Mouse (Mus musculus) neural tube, embryonic 14.5 days (tissue): ENCODE measurements around the gene Alk. TPM values are rescaled to one million over a fixed set of nuclear protein-coding genes. Genes with fewer than 3 reads are reported as not detected.

Experiments used
- ATAC-seq: fragments of 200-750 bp; cut with Nextera tagmentation; 2 replicates; pipeline ENCODE4 v1.8.0; 2017; ENCODE audit warnings: low read depth, mild to moderate bottlenecking, moderate TSS enrichment, moderate library complexity
- H3K27ac ChIP-seq: fragments of 300-500 bp; sonication (generic); 2 replicates; pipeline ENCODE4 v1.5.1; 2014; ENCODE audit warnings: low read depth, mild to moderate bottlenecking, control low read depth, low read length, moderate library complexity, mixed read lengths
- H3K27me3 ChIP-seq: fragments of 300-500 bp; sonication (generic); 2 replicates; pipeline ENCODE4 v1.6.1; 2014; ENCODE audit warnings: low read length; ENCODE audit not compliant: control insufficient read depth, insufficient read depth
- H3K36me3 ChIP-seq: fragments of 300-500 bp; sonication (generic); 2 replicates; pipeline ENCODE4 v1.6.1; 2014; ENCODE audit warnings: low read length, mixed read lengths; ENCODE audit not compliant: control insufficient read depth, insufficient read depth
- H3K4me1 ChIP-seq: fragments of 300-500 bp; sonication (generic); 2 replicates; pipeline ENCODE4 v1.6.1; 2014; ENCODE audit warnings: low read length; ENCODE audit not compliant: control insufficient read depth, insufficient read depth
- H3K4me2 ChIP-seq: fragments of 300-500 bp; sonication (generic); 2 replicates; pipeline ENCODE4 v1.6.1; 2014; ENCODE audit warnings: mild to moderate bottlenecking, low read depth, low read length, control low read depth
- H3K4me3 ChIP-seq: fragments of 300-500 bp; sonication (generic); 2 replicates; pipeline ENCODE4 v1.5.1; 2014; ENCODE audit warnings: low read depth, low read length, control low read depth, mixed read lengths
- H3K9ac ChIP-seq: fragments of 300-500 bp; sonication (generic); replicated peaks from 2 replicates; pipeline ENCODE4 v1.6.1; 2014; ENCODE audit warnings: low read depth, mild to moderate bottlenecking, control low read depth, low read length, mixed read lengths
- H3K9me3 ChIP-seq: fragments of 300-500 bp; sonication (generic); 2 replicates; pipeline ENCODE4 v1.6.1; 2016; ENCODE audit warnings: low read length; ENCODE audit not compliant: control insufficient read depth
- WGBS: fragments of 180-500 bp; shearing (Covaris S2); extraction: QIAGEN DNeasy Blood & Tissue Kit; methylation state at CpG from one replicate; pipeline ENCODE4 v1.1.7; 2014; 5-methylcytosine and 5-hydroxymethylcytosine counted together
- polyA plus RNA-seq: library from polyadenylated mRNA; unstranded; fragments of >200 nt; fragmentation: Nextera tagmentation; extraction: Ambion mirVana; gene quantifications from 2 replicates; pipeline ENCODE4 v1.2.1, GENCODE M21; 2014

The Alk gene
- polyA plus RNA-seq, 1 experiment from 2014 or later = 5.2 TPM

DNA sequence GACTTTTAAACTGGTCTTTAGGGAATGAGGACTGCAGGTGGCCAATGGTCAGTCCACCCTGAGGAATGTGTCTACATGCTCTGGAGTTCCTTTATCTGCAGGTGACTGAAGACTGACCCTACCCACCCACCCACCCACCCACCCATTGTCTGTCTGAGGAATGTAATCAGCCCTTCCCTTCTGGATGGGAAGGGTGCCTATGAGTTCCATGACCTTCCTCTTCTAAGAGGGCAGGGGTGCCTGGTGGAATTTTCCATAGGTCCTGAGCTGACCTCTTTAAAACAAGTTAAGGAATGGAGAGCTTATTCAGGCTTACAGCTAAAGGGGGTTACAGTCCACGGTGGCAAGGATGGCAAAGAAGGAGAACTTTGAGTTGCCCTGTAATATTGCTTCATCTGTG lies 43.7 kb downstream of the Alk start:
- Histone ChIP-seq H3K27me3 (no peaks in the 10 kb centered on the region), H3K27ac (no peak overlapping the region), H3K9me3 (no peaks in the 10 kb centered on the region), H3K4me3 (no peak overlapping the region), H3K4me1 (no peaks in the 10 kb centered on the region), H3K36me3 (no peaks in the 10 kb centered on the region), H3K4me2 (no peak overlapping the region), H3K9ac (no peak overlapping the region)
- WGBS = 89% methylated on average over 1 of the region's 1 CpGs
- no peak for ATAC-seq

- H3K9ac ChIP-seq = no peak overlapping the region
- H3K9me3 ChIP-seq = no peaks in the 10 kb centered on the region
- ATAC-seq = no peak
- H3K4me2 ChIP-seq = no peak overlapping the region
- H3K27ac ChIP-seq = no peak overlapping the region
- no peaks in the 10 kb centered on the region for H3K36me3 ChIP-seq
- no peaks in the 10 kb centered on the region for H3K4me1 ChIP-seq
- 30% methylated on average over 6 of the region's 6 CpGs for WGBS
- H3K4me3 ChIP-seq = no peak overlapping the region
- no peaks in the 10 kb centered on the region for H3K27me3 ChIP-seq
Measured at GRCm38 (mm10) chr17:72557029-72557735, 47.2 kb downstream of the Alk start.

DNA sequence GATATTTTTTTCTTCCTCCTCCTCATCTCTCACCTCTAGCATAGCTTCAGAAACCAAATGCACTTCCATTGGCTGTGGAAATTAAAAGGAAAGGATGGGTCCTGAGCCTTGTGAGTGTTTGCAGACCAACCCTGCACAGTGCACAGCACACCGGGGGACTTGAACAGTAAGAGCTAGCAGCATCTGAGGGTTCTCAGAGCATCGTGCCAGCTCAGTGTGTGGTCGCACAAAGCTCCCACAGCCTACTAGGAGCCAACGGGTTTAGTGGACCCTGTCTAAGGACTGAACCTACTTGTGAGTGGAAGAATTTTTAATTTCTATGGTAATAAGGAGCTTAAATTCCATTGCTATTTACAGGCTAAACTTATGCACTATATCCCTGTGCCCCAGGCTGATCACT lies 58.2 kb downstream of the Alk start:
- no peaks in the 10 kb centered on the region for H3K4me1 ChIP-seq
- H3K4me2 ChIP-seq = no peak overlapping the region
- H3K9me3 ChIP-seq = no peaks in the 10 kb centered on the region
- no peaks in the 10 kb centered on the region for H3K27me3 ChIP-seq
- H3K36me3 ChIP-seq = no peaks in the 10 kb centered on the region
- H3K4me3 ChIP-seq = no peak overlapping the region
- H3K27ac ChIP-seq = no peak overlapping the region
- ATAC-seq = no peak
- H3K9ac ChIP-seq = no peak overlapping the region
- 83% methylated on average over 4 of the region's 4 CpGs for WGBS

DNA sequence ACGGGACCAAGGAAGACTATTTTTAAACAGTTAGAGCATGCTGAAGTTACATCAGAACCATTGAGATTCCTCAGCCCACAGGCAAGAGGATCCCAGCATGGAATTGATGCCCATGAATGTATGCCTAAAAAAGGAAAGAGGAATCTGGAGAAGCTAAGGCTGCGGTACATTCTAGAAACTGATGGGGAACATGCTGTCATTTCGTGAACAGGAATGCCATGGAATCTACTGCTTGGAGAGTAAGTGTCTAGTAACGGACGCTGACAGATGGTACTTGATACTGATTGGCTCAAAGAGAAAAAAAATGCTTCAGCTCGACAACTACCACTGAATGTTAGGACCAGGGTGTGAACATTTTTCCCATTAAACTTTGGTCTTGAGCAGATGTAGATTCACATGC lies 69.1 kb downstream of the Alk start:
- Histone ChIP-seq H3K9ac (no peak overlapping the region), H3K4me3 (no peak overlapping the region), H3K9me3 (no peaks in the 10 kb centered on the region), H3K27ac (no peak overlapping the region), H3K4me1 (no peaks in the 10 kb centered on the region), H3K4me2 (no peak overlapping the region), H3K27me3 (no peaks in the 10 kb centered on the region), H3K36me3 (no peaks in the 10 kb centered on the region)
- ATAC-seq = no peak
- 93% methylated on average over 6 of the region's 6 CpGs for WGBS

- no peaks in the 10 kb centered on the region for H3K9me3 ChIP-seq
- H3K36me3 ChIP-seq = no peaks in the 10 kb centered on the region
- H3K27me3 ChIP-seq = no peaks in the 10 kb centered on the region
- 80% methylated on average over 6 of the region's 6 CpGs for WGBS
- H3K27ac ChIP-seq = no peak overlapping the region
- no peaks in the 10 kb centered on the region for H3K4me1 ChIP-seq
- no peak overlapping the region for H3K4me3 ChIP-seq
- ATAC-seq = no peak
- no peak overlapping the region for H3K9ac ChIP-seq
- H3K4me2 ChIP-seq = no peak overlapping the region
Measured at GRCm38 (mm10) chr17:72532266-72532665, 72.2 kb downstream of the Alk start.

- 92% methylated on average over 8 of the region's 8 CpGs for WGBS
- H3K4me2 ChIP-seq = no peak overlapping the region
- H3K4me1 ChIP-seq = no peaks in the 10 kb centered on the region
- H3K27me3 ChIP-seq = no peaks in the 10 kb centered on the region
- H3K36me3 ChIP-seq = no peaks in the 10 kb centered on the region
- H3K27ac ChIP-seq = no peak overlapping the region
- no peak for ATAC-seq
- H3K9ac ChIP-seq = no peak overlapping the region
- H3K4me3 ChIP-seq = no peak overlapping the region
- no peaks in the 10 kb centered on the region for H3K9me3 ChIP-seq
Measured at GRCm38 (mm10) chr17:72528481-72528880, 75.9 kb downstream of the Alk start.

DNA sequence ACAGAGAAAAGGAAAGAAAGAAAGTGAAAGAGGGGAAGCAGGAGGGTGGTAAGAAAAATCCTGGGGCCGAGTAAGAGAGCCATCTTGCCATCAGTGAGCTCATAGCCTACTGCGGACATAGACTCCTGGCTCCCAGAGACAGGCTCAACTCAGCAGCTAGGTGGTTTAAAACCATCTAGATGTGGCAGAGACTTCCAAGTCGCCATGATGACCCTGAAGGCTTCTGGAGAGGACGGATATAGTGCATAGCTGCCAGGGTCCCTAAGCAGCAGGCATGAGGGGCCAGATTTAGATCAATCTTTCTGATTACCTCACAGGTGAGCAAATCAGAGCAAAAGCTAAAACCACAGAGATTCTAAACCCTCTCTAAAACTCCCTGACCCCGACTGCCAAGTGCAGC lies 76.9 kb downstream of the Alk start:
- Histone ChIP-seq H3K4me2 (no peak overlapping the region), H3K9ac (no peak overlapping the region), H3K27me3 (no peaks in the 10 kb centered on the region), H3K9me3 (no peaks in the 10 kb centered on the region), H3K36me3 (no peaks in the 10 kb centered on the region), H3K27ac (no peak overlapping the region), H3K4me1 (no peaks in the 10 kb centered on the region), H3K4me3 (no peak overlapping the region)
- WGBS = 81% methylated on average over 5 of the region's 5 CpGs
- no peak for ATAC-seq

- Histone ChIP-seq H3K9me3 (no peaks in the 10 kb centered on the region), H3K9ac (no peak overlapping the region), H3K4me3 (no peak overlapping the region), H3K27me3 (no peaks in the 10 kb centered on the region), H3K4me1 (no peaks in the 10 kb centered on the region), H3K4me2 (no peak overlapping the region), H3K36me3 (no peaks in the 10 kb centered on the region), H3K27ac (no peak overlapping the region)
- ATAC-seq = no peak
- WGBS = 82% methylated on average over 4 of the region's 4 CpGs
Measured at GRCm38 (mm10) chr17:72526356-72526755, 78.1 kb downstream of the Alk start.

DNA sequence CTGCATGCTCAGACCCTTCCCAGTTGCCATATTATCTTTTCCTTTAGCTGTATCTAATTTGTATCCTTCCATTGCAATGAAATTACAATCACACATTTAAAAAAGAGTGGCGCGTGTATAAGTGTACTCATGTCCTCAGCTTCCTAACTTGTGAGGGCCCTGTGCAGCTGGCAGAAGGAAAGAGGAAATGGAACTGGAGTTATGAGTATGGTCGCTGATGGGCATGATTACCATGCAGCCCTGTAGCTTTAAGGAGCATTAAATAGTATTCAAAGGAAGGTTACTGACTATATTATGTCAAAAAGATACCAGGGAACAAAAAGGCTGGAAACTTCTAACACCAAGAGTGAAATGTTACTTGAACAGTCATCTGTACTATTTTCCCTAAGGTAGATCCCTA lies 79.6 kb downstream of the Alk start:
- Histone ChIP-seq H3K27me3 (no peaks in the 10 kb centered on the region), H3K36me3 (no peaks in the 10 kb centered on the region), H3K4me2 (no peak overlapping the region), H3K4me1 (no peaks in the 10 kb centered on the region), H3K9me3 (no peaks in the 10 kb centered on the region), H3K4me3 (no peak overlapping the region), H3K9ac (no peak overlapping the region), H3K27ac (no peak overlapping the region)
- 94% methylated on average over 3 of the region's 3 CpGs for WGBS
- ATAC-seq = no peak
